Mouse (Mus musculus): Measurements from ENCODE around the gene Tbc1d14. TPM values are rescaled to one million over a fixed set of nuclear protein-coding genes. Genes with fewer than 3 reads are reported as not detected.
A peak's percentile ranks its signal among the peaks of the same experiment; 100 is the strongest.

Tbc1d14 gene
- polyA plus RNA-seq, 1 experiment from 2014 or later, result 54.8 TPM

DNA sequence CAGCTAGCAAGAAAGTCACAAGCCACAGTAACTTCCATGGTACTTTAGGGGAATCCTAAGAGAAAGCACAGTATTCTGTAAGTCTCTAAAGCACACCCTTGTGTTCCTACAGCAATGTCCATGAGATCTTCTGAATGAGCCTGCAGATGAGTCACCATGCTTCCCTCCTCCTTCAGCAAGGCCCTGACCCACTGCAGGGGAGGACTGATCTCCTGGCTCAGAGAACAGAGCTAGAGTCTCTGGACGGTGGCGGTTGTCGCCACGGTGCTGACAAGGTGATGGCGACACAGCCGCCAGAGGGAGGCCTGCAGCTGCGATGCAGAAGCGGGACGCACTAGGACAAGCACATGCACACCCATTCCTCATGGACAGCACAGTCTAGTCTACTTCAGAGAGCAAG is 9.0 kb upstream of the Tbc1d14 start:
- H3K4me1 ChIP-seq (ENCODE audit: insufficient read depth, low read length), result no peaks in the 10 kb centered on the region
- H3K9ac ChIP-seq (replicated peaks; ENCODE audit: low read length), result no peak overlapping the region
- H3K4me2 ChIP-seq (replicated peaks; ENCODE audit: low read depth, low read length), result no peak overlapping the region
- no peaks in the 10 kb centered on the region for H3K9me3 ChIP-seq (ENCODE audit: low read length)
- 91% methylated on average over 9 of the region's 9 CpGs for WGBS
- no peak overlapping the region for H3K27ac ChIP-seq (ENCODE audit: low read length)
- no peaks in the 10 kb centered on the region for H3K27me3 ChIP-seq (ENCODE audit: insufficient read depth, low read length)
- H3K4me3 ChIP-seq (ENCODE audit: low read length), result no peak overlapping the region
- ATAC-seq (ENCODE audit: low FRiP score, low TSS enrichment), result no peak
- H3K36me3 ChIP-seq (ENCODE audit: insufficient read depth, low read length), result peaks cover 54% of the 10 kb centered on the region

DNA sequence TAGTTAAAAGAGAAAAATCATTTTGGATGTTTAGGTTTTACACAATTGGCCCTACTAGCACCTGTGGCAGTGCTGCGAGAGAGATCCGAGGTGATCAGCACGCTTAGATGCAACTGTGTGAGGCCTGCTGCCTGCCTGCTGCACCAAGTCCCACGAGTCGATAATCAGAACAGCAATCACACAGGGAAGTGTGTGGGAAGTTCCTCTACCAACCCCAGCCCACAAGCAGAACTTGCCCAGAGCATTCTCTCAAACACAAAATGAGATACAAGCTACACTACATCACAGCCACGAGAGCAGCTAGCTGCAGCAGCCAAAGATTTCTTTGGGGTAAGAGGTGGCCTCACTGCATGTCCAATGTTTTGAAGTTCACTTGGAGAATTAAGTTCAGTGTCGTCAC is 8.4 kb upstream of the Tbc1d14 start:
- Histone ChIP-seq H3K27me3 (ENCODE audit: insufficient read depth, low read length) (no peaks in the 10 kb centered on the region), H3K4me1 (ENCODE audit: insufficient read depth, low read length) (no peaks in the 10 kb centered on the region), H3K36me3 (ENCODE audit: insufficient read depth, low read length) (peaks cover 54% of the 10 kb centered on the region), H3K4me2 (replicated peaks; ENCODE audit: low read depth, low read length) (no peak overlapping the region), H3K9me3 (ENCODE audit: low read length) (no peaks in the 10 kb centered on the region), H3K9ac (replicated peaks; ENCODE audit: low read length) (no peak overlapping the region), H3K4me3 (ENCODE audit: low read length) (no peak overlapping the region), H3K27ac (ENCODE audit: low read length) (no peak overlapping the region)
- 91% methylated on average over 7 of the region's 7 CpGs for WGBS
- ATAC-seq (ENCODE audit: low FRiP score, low TSS enrichment), result no peak

DNA sequence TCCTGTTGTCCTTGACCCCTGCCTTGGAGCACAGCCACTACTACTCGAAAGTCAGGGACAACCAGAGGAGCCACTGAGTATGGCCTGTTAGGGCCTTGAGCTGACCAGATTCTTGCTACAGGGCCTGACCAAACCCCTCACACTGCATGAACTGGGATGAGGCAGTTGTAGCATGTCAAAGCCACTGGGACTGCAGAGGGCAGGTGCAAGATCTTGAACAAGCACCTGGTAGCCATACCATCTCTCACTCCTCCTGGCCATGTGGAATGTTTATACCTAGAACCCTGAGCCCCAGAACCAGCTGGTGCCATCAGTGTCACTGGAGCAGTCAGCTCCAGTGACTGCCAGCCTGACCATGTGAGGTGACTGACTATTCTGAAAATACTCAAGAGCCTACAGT is 5.8 kb upstream of the Tbc1d14 start:
- H3K36me3 ChIP-seq (ENCODE audit: insufficient read depth, low read length), result peaks cover 31% of the 10 kb centered on the region
- 88% methylated on average over 1 of the region's 1 CpGs for WGBS
- H3K9me3 ChIP-seq (ENCODE audit: low read length), result no peaks in the 10 kb centered on the region
- H3K4me2 ChIP-seq (replicated peaks; ENCODE audit: low read depth, low read length), result no peak overlapping the region
- no peak overlapping the region for H3K27ac ChIP-seq (ENCODE audit: low read length)
- ATAC-seq (ENCODE audit: low FRiP score, low TSS enrichment), result no peak
- no peak overlapping the region for H3K9ac ChIP-seq (replicated peaks; ENCODE audit: low read length)
- H3K4me1 ChIP-seq (ENCODE audit: insufficient read depth, low read length), result no peaks in the 10 kb centered on the region
- no peaks in the 10 kb centered on the region for H3K27me3 ChIP-seq (ENCODE audit: insufficient read depth, low read length)
- no peak overlapping the region for H3K4me3 ChIP-seq (ENCODE audit: low read length)

DNA sequence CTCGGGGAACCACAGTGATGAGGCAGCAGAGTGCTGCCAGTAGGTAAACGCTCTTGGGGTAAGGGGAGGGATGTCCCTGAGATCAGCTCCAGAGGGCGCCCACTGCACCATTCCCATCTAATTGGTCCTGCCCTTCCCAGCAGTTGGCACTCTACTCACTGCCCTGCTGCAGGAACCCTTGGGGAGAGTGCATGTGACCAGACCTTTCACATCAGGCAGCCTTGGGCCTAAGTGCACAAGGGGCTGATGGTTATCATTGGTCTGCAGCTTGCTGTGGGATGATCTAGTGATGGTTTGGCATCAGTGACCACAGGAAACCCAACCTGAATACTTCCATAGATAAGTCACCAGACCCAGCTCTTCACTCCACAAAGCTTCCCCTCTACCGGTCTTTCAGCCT is 4.6 kb upstream of the Tbc1d14 start:
- no peak overlapping the region for H3K9ac ChIP-seq (replicated peaks; ENCODE audit: low read length)
- H3K27me3 ChIP-seq (ENCODE audit: insufficient read depth, low read length), result no peaks in the 10 kb centered on the region
- H3K9me3 ChIP-seq (ENCODE audit: low read length), result no peaks in the 10 kb centered on the region
- no peak overlapping the region for H3K4me3 ChIP-seq (ENCODE audit: low read length)
- H3K4me1 ChIP-seq (ENCODE audit: insufficient read depth, low read length), result no peaks in the 10 kb centered on the region
- no peak overlapping the region for H3K27ac ChIP-seq (ENCODE audit: low read length)
- 32% methylated on average over 4 of the region's 4 CpGs for WGBS
- ATAC-seq (ENCODE audit: low FRiP score, low TSS enrichment), result peak; percentile 46; the same call in 1 of the 2 replicates
- H3K36me3 ChIP-seq (ENCODE audit: insufficient read depth, low read length), result peaks cover 24% of the 10 kb centered on the region
- H3K4me2 ChIP-seq (replicated peaks; ENCODE audit: low read depth, low read length), result no peak overlapping the region

DNA sequence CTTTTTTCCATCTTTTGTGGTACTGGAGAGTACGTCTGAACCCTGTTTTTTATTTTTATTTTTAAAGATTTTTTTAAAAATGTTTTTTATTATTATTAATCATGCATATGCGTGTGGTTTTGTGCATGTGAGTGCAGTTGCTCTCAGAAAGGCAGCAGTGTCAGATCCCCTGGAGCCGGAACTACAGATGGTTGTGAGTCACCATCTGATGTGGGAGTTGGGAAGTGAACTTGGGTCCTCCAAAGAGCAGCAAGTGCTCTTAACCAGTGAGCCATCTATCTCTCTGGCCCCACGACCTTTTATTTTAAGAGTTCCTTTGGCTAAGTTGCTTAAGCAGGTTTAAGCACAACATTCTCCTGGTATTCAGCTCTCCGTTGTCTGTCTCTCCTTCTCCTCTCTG is 3.1 kb upstream of the Tbc1d14 start:
- 68% methylated on average over 5 of the region's 5 CpGs for WGBS

DNA sequence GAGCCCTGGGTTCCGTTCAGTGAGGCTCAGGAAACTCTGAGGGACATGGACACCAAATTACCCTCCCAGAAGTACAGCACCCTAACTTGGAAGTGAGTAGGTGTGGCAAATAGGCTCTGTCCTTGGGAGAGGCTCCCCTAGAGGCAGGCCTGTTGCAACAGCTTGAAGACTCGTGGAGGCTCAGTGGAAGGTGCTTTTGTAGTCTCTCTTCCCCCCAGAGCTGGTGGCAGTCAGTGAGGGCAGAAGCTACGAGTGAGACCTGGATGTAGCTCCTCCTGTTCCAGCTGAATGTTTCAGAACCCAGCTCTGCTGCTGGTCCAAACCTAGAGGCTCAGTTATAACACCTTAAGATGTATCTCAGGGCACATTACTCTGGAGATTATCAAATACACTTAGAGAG is 2.0 kb upstream of the Tbc1d14 start:
- H3K4me1 ChIP-seq (ENCODE audit: insufficient read depth, low read length), result no peaks in the 10 kb centered on the region
- no peak overlapping the region for H3K27ac ChIP-seq (ENCODE audit: low read length)
- no peak overlapping the region for H3K4me3 ChIP-seq (ENCODE audit: low read length)
- H3K36me3 ChIP-seq (ENCODE audit: insufficient read depth, low read length), result peaks cover 8% of the 10 kb centered on the region; the same call in 1 of the 2 replicates
- H3K9ac ChIP-seq (replicated peaks; ENCODE audit: low read length), result no peak overlapping the region
- H3K4me2 ChIP-seq (replicated peaks; ENCODE audit: low read depth, low read length), result no peak overlapping the region
- H3K27me3 ChIP-seq (ENCODE audit: insufficient read depth, low read length), result no peaks in the 10 kb centered on the region
- H3K9me3 ChIP-seq (ENCODE audit: low read length), result no peaks in the 10 kb centered on the region
- 30% methylated on average over 3 of the region's 3 CpGs for WGBS
- no peak for ATAC-seq (ENCODE audit: low FRiP score, low TSS enrichment)

More for the DNA sequence above, 3.1 kb upstream of the Tbc1d14 start:
- no peaks in the 10 kb centered on the region for H3K9me3 ChIP-seq (ENCODE audit: low read length)
- H3K9ac ChIP-seq (replicated peaks; ENCODE audit: low read length), result no peak overlapping the region
- H3K4me2 ChIP-seq (replicated peaks; ENCODE audit: low read depth, low read length), result no peak overlapping the region
- H3K27ac ChIP-seq (ENCODE audit: low read length), result no peak overlapping the region
- H3K27me3 ChIP-seq (ENCODE audit: insufficient read depth, low read length), result no peaks in the 10 kb centered on the region
- H3K4me1 ChIP-seq (ENCODE audit: insufficient read depth, low read length), result no peaks in the 10 kb centered on the region
- no peak for ATAC-seq (ENCODE audit: low FRiP score, low TSS enrichment)
- peaks cover 11% of the 10 kb centered on the region for H3K36me3 ChIP-seq (ENCODE audit: insufficient read depth, low read length)
- no peak overlapping the region for H3K4me3 ChIP-seq (ENCODE audit: low read length)

DNA sequence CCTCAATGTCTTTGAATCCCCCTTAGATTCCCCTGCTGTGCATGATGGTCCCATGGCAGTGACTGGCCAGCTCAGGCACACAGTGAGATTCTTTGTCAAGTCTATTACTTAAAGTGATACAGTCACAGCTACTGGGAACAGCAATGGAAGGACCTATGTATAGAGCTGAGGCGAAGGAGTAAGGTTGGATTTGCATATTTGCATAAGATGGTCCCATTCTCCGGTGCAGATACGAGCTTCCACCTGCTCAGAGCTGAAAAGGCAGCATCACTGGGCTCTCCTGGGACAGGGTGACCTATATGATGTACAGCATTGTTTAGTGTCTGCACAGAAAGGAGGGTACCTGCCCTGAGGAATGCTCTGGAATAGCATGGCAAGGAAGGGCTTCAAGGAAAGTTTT is 1.3 kb upstream of the Tbc1d14 start:
- H3K4me2 ChIP-seq (replicated peaks; ENCODE audit: low read depth, low read length), result no peak overlapping the region
- ATAC-seq (ENCODE audit: low FRiP score, low TSS enrichment), result no peak
- no peaks in the 10 kb centered on the region for H3K9me3 ChIP-seq (ENCODE audit: low read length)
- H3K4me1 ChIP-seq (ENCODE audit: insufficient read depth, low read length), result no peaks in the 10 kb centered on the region
- WGBS, result 86% methylated on average over 3 of the region's 3 CpGs
- H3K27ac ChIP-seq (ENCODE audit: low read length), result no peak overlapping the region
- H3K27me3 ChIP-seq (ENCODE audit: insufficient read depth, low read length), result no peaks in the 10 kb centered on the region
- peaks cover 3% of the 10 kb centered on the region; the same call in 1 of the 2 replicates for H3K36me3 ChIP-seq (ENCODE audit: insufficient read depth, low read length)
- no peak overlapping the region for H3K9ac ChIP-seq (replicated peaks; ENCODE audit: low read length)
- no peak overlapping the region for H3K4me3 ChIP-seq (ENCODE audit: low read length)

DNA sequence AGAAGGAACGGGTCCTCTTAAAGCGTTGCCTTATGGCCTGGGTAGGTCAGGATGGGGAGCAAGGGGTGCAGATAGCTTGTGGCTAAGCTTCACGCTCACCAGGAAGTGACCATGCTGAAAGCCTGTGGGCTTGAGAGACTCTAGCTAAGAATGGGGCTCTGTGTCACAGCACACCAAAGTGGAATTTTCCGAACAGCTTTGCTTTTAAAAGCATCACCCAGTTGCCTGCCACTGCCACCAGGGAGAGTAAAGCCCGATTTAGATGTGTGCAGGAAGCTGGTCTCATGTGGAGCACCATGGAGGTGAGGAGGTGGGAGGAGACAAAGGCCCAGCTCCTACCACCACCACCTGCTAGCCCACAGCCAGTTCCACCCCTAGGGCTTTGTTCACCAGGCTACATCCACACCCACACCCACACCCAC is 2.6 kb downstream of the Tbc1d14 start:
- Histone ChIP-seq H3K36me3 (ENCODE audit: insufficient read depth, low read length) (no peaks in the 10 kb centered on the region), H3K4me3 (ENCODE audit: low read length) (no peak overlapping the region), H3K4me1 (ENCODE audit: insufficient read depth, low read length) (no peaks in the 10 kb centered on the region), H3K9ac (replicated peaks; ENCODE audit: low read length) (no peak overlapping the region), H3K9me3 (ENCODE audit: low read length) (no peaks in the 10 kb centered on the region), H3K27me3 (ENCODE audit: insufficient read depth, low read length) (no peaks in the 10 kb centered on the region), H3K27ac (ENCODE audit: low read length) (no peak overlapping the region), H3K4me2 (replicated peaks; ENCODE audit: low read depth, low read length) (no peak overlapping the region)
- 76% methylated on average over 5 of the region's 5 CpGs for whole genome bisulfite sequencing
- no peak for ATAC-seq (ENCODE audit: low FRiP score, low TSS enrichment)

DNA sequence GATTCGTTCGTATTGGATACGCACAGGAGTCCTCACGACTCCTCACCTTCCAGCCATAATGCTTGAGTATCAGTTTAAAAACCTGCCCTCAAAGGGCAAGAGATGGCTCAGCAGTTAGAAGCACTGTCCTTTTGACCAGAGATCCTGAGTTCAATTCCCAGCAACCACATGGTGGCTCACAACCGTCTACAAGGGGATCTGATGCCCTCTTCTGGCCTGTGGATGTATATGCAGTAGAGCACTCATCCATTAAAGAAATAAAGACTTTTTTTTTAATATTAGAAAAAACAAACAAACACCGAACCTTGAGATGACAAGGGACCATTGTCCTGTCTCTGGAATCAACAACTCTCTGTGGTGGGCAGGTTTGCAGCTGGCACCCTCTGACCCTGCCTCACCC is 8.8 kb downstream of the Tbc1d14 start:
- Histone ChIP-seq H3K27ac (ENCODE audit: low read length) (no peak overlapping the region), H3K36me3 (ENCODE audit: insufficient read depth, low read length) (no peaks in the 10 kb centered on the region), H3K27me3 (ENCODE audit: insufficient read depth, low read length) (no peaks in the 10 kb centered on the region), H3K4me3 (ENCODE audit: low read length) (no peak overlapping the region), H3K4me2 (replicated peaks; ENCODE audit: low read depth, low read length) (no peak overlapping the region), H3K9ac (replicated peaks; ENCODE audit: low read length) (no peak overlapping the region), H3K9me3 (ENCODE audit: low read length) (no peaks in the 10 kb centered on the region), H3K4me1 (ENCODE audit: insufficient read depth, low read length) (peaks cover 24% of the 10 kb centered on the region)
- no peak for ATAC-seq (ENCODE audit: low FRiP score, low TSS enrichment)
- 74% methylated on average over 6 of the region's 6 CpGs for WGBS

DNA sequence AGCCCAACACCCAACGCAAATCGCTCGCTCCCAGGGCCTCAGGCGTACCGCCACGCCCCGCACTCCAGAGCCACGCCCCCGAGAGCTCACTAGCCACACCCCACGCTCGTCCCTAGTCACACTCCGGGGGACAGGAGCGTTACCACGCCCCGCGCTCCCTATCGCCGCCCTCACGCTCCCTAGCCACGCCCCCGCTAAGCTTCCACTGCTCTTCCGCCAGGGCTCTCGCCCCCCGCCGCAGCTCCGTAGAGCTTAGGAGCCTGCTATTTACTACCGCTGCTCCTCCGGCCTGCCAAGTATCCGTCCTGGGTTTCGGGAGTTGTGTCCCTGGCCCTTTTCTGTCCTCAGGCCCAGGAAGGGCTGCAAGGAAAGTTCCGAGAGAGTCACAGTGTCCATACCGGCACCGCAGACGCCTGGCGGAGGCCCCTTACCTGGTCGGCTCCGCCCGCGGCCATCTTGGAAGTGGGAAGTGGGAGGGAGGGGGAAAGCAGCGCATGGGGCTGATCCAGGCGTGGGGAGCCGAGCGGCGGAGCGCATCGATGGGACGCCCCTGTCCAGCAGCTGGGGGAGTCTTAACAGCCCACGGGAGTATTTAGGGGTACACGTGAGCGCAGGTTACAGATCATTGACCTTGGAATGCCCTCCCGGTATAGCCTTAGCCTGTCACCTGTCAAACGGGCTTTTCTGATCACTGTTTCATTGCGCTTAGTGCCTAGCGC is 11.0 kb downstream of the Tbc1d14 start:
- no peaks in the 10 kb centered on the region for H3K27me3 ChIP-seq (ENCODE audit: insufficient read depth, low read length)
- peak overlapping the region; percentile 86 for H3K27ac ChIP-seq (ENCODE audit: low read length)
- no peaks in the 10 kb centered on the region for H3K9me3 ChIP-seq (ENCODE audit: low read length)
- peak overlapping the region; percentile 87 for H3K4me2 ChIP-seq (replicated peaks; ENCODE audit: low read depth, low read length)
- peak; percentile 97 for ATAC-seq (ENCODE audit: low FRiP score, low TSS enrichment)
- peaks cover 27% of the 10 kb centered on the region for H3K4me1 ChIP-seq (ENCODE audit: insufficient read depth, low read length)
- H3K36me3 ChIP-seq (ENCODE audit: insufficient read depth, low read length), result no peaks in the 10 kb centered on the region
- peak overlapping the region; percentile 87 for H3K9ac ChIP-seq (replicated peaks; ENCODE audit: low read length)
- 1% methylated on average over 53 of the region's 54 CpGs for WGBS
- H3K4me3 ChIP-seq (ENCODE audit: low read length), result peak overlapping the region; percentile 82
